7 mouse cellular contexts compared by ENCODE assay signal in genomic region chr7:109986133-109986669, GRCm38 (mm10). TPM values are rescaled to one million over a fixed set of nuclear protein-coding genes. Genes with fewer than 3 reads are reported as not detected.
DNase-seq lines count a peak whose midpoint lies in the region; ATAC-seq lines count a peak whose summit lies in the region.

No protein-coding gene starts in this region.

- intact Hi-C loops in left cerebral cortex, postnatal 36 days (cut with DNase I), result loop anchor here (1.0 to 2.0 kb wide), 2 partner anchors 32 to 75 kb away; partner anchors contain the start of genes Ipo7 and Zfp143

- DNase-seq in adrenal gland, adult 8-10 months, result peak; percentile 99
- DNase-seq in embryo, embryonic 9.5 days (ENCODE audit: extremely low spot score), result peak; percentile 100
- peak; percentile 99 for DNase-seq in gastrocnemius, postnatal 4 days (ENCODE audit: low spot score in 2 of 2)
- DNase-seq in left cerebral cortex, postnatal 36 days (ENCODE audit: low spot score in 2 of 2), result peak; percentile 98 to 99
- DNase-seq in midbrain, embryonic 11.5 days (ENCODE audit: low spot score, missing footprints), result peak; percentile 100
- peak; percentile 98 for DNase-seq in skeletal muscle tissue, adult 2 months (ENCODE audit: low read depth, low spot score)

- peak; percentile 98 for ATAC-seq in intestine, embryonic 16.5 days
- peak; percentile 99 for ATAC-seq in midbrain, embryonic 11.5 days (ENCODE audit: low FRiP score)

- no peaks in the 10 kb centered on the region for H3K36me3 ChIP-seq in intestine, embryonic 16.5 days (ENCODE audit: control insufficient read depth, insufficient read depth, low read length)
- no peaks in the 10 kb centered on the region for H3K36me3 ChIP-seq in midbrain, embryonic 11.5 days (ENCODE audit: control insufficient read depth, insufficient read depth, low read length)

- H3K4me3 ChIP-seq in intestine, embryonic 16.5 days (ENCODE audit: low read length), result peak overlapping the region; percentile 66
- H3K4me3 ChIP-seq in midbrain, embryonic 11.5 days (ENCODE audit: low read depth, low read length), result peak overlapping the region; percentile 62

- 0% methylated on average over 43 of the region's 43 CpGs for WGBS in intestine, embryonic 16.5 days
- under 1% methylated on average over 43 of the region's 43 CpGs for WGBS in midbrain, embryonic 11.5 days

- no peaks in the 10 kb centered on the region for H3K9me3 ChIP-seq in intestine, embryonic 16.5 days (ENCODE audit: control insufficient read depth, low read length)
- no peaks in the 10 kb centered on the region for H3K9me3 ChIP-seq in midbrain, embryonic 11.5 days (ENCODE audit: control insufficient read depth, low read length)

- peak overlapping the region; percentile 80 for H3K9ac ChIP-seq in intestine, embryonic 16.5 days (ENCODE audit: low read depth, low read length)
- H3K9ac ChIP-seq in midbrain, embryonic 11.5 days (ENCODE audit: low read length), result peak overlapping the region; percentile 70

- peak overlapping the region; percentile 69 for H3K4me2 ChIP-seq in intestine, embryonic 16.5 days (ENCODE audit: low read depth, low read length)
- peak overlapping the region; percentile 81 for H3K4me2 ChIP-seq in midbrain, embryonic 11.5 days

- peaks cover 4% of the 10 kb centered on the region; the same call in 1 of the 2 replicates for H3K4me1 ChIP-seq in intestine, embryonic 16.5 days (ENCODE audit: control insufficient read depth, insufficient read depth, low read length)
- peaks cover 3% of the 10 kb centered on the region for H3K4me1 ChIP-seq in midbrain, embryonic 11.5 days (ENCODE audit: control insufficient read depth, insufficient read depth, low read length)

- H3K27me3 ChIP-seq in intestine, embryonic 16.5 days (replicated peaks; ENCODE audit: control insufficient read depth, insufficient read depth, low read length), result no peaks in the 10 kb centered on the region
- no peaks in the 10 kb centered on the region for H3K27me3 ChIP-seq in midbrain, embryonic 11.5 days (ENCODE audit: control insufficient read depth, insufficient read depth, low read length)

- peak overlapping the region; percentile 85 for H3K27ac ChIP-seq in intestine, embryonic 16.5 days (ENCODE audit: low read length)
- peak overlapping the region; percentile 73 for H3K27ac ChIP-seq in midbrain, embryonic 11.5 days (ENCODE audit: low read depth, low read length)

RNA-seq across cellular contexts. Expression of gene Tmem41b, which starts 0.5 kb away (rescaled TPM):
- total RNA-seq in adrenal gland, adult 8-10 months (2022), result 10 to 100 TPM; 46.7 to 60.3 (median 51.8) TPM
- total RNA-seq in gastrocnemius, postnatal 4 days (2021), result 10 to 100 TPM; 41.3 to 46.5 TPM
- polyA plus RNA-seq in intestine, embryonic 16.5 days (2015; fragmentation: Nextera tagmentation; extraction: Ambion mirVana), result 88.6 and 98.5 TPM in 2 replicates
- 10 to 100 TPM; 51.4 to 56.6 TPM for total RNA-seq in left cerebral cortex, postnatal 36 days (2021)
- 85.6 and 89.5 TPM in 2 replicates for polyA plus RNA-seq in midbrain, embryonic 11.5 days (2014; fragmentation: Nextera tagmentation; extraction: Ambion mirVana)

RNA-seq across cellular contexts. Expression of gene Dennd5a, which starts 25.9 kb away (rescaled TPM):
- total RNA-seq in adrenal gland, adult 8-10 months (2022), result 100 to 1,000 TPM; 171 to 249 (median 219) TPM
- 100 to 1,000 TPM; 113 to 127 TPM for total RNA-seq in gastrocnemius, postnatal 4 days (2021)
- polyA plus RNA-seq in intestine, embryonic 16.5 days (2015; fragmentation: Nextera tagmentation; extraction: Ambion mirVana), result 16.3 and 18.0 TPM in 2 replicates
- 100 to 1,000 TPM; 228 to 243 TPM for total RNA-seq in left cerebral cortex, postnatal 36 days (2021)
- polyA plus RNA-seq in midbrain, embryonic 11.5 days (2014; fragmentation: Nextera tagmentation; extraction: Ambion mirVana), result 52.4 and 53.0 TPM in 2 replicates

RNA-seq across cellular contexts. Expression of gene Ipo7, which starts 31.9 kb away (rescaled TPM):
- total RNA-seq in adrenal gland, adult 8-10 months (2022), result 10 to 100 TPM; 70.6 to 95.7 (median 77.4) TPM
- 10 to 100 TPM; 88.4 to 88.6 TPM for total RNA-seq in gastrocnemius, postnatal 4 days (2021)
- polyA plus RNA-seq in intestine, embryonic 16.5 days (2015; fragmentation: Nextera tagmentation; extraction: Ambion mirVana), result 38.9 and 39.1 TPM in 2 replicates
- 100 to 1,000 TPM in 1 of 2 experiments, 10 to 100 TPM in 1; 92.1 to 100 TPM for total RNA-seq in left cerebral cortex, postnatal 36 days (2021)
- polyA plus RNA-seq in midbrain, embryonic 11.5 days (2014; fragmentation: Nextera tagmentation; extraction: Ambion mirVana), result 37.8 and 40.2 TPM in 2 replicates

Comparison
In these comparisons a context has a peak if more than half of its experiments do, and no peak if none do; other contexts are left out.
1. Peak in every context shown above with its lines: DNase-seq, ATAC-seq, H3K4me3 ChIP-seq and H3K27ac ChIP-seq.